Mouse (Mus musculus) intestine, embryonic 14.5 days (tissue): ENCODE measurements around the gene Ly6g5b. TPM values are rescaled to one million over a fixed set of nuclear protein-coding genes. Genes with fewer than 3 reads are reported as not detected.

Source experiments
- ATAC-seq: fragments of 200-750 bp; cut with Nextera tagmentation; replicated peaks from 2 replicates; pipeline ENCODE4 v1.8.0; 2017; ENCODE audit warnings: low read depth, moderate number of reproducible peaks, moderate TSS enrichment, moderate library complexity; ENCODE audit not compliant: low FRiP score, low TSS enrichment
- DNase-seq: peaks from one replicate; pipeline ENCODE4 v3.0.0-alpha.2; 2018; ENCODE audit warnings: low spot score
- H3K27ac ChIP-seq: fragments of 300-500 bp; sonication (generic); 2 replicates; pipeline ENCODE4 v1.5.1; 2014; ENCODE audit warnings: low read depth, mild to moderate bottlenecking, control low read depth
- H3K27me3 ChIP-seq: fragments of 300-500 bp; sonication (generic); replicated peaks from 2 replicates; pipeline ENCODE4 v1.6.1; 2014; ENCODE audit warnings: low read length, control low read depth; ENCODE audit not compliant: control insufficient read depth, insufficient read depth
- H3K36me3 ChIP-seq: fragments of 300-500 bp; sonication (generic); 2 replicates; pipeline ENCODE4 v1.6.1; 2014; ENCODE audit warnings: low read length, control low read depth; ENCODE audit not compliant: control insufficient read depth, insufficient read depth
- H3K4me1 ChIP-seq: fragments of 300-500 bp; sonication (generic); replicated peaks from 2 replicates; pipeline ENCODE4 v1.6.1; 2014; ENCODE audit warnings: low read length, control low read depth, mixed read lengths; ENCODE audit not compliant: control insufficient read depth, insufficient read depth
- H3K4me2 ChIP-seq: fragments of 300-500 bp; sonication (generic); 2 replicates; pipeline ENCODE4 v1.6.1; 2014; ENCODE audit warnings: low read length
- H3K4me3 ChIP-seq: fragments of 300-500 bp; sonication (generic); 2 replicates; pipeline ENCODE4 v1.5.1; 2014; ENCODE audit warnings: low read depth, low read length, control low read depth, mixed read lengths
- H3K9ac ChIP-seq: fragments of 300-500 bp; sonication (generic); 2 replicates; pipeline ENCODE4 v1.6.1; 2014; ENCODE audit warnings: mild to moderate bottlenecking, low read length
- H3K9me3 ChIP-seq: fragments of 300-500 bp; sonication (generic); 2 replicates; pipeline ENCODE4 v1.6.1; 2016; ENCODE audit warnings: low read length, control low read depth; ENCODE audit not compliant: control insufficient read depth
- WGBS: fragments of 180-500 bp; shearing (Covaris S2); extraction: QIAGEN DNeasy Blood & Tissue Kit; methylation state at CpG from one replicate; pipeline ENCODE4 v1.1.7; 2014; 5-methylcytosine and 5-hydroxymethylcytosine counted together
- polyA plus RNA-seq: library from polyadenylated mRNA; unstranded; fragments of >200 nt; fragmentation: Nextera tagmentation; extraction: Ambion mirVana; gene quantifications from 2 replicates; pipeline ENCODE4 v1.2.1, GENCODE M21; 2014

Ly6g5b gene
- polyA plus RNA-seq, 1 experiment from 2014 or later = 0.64 TPM

DNA sequence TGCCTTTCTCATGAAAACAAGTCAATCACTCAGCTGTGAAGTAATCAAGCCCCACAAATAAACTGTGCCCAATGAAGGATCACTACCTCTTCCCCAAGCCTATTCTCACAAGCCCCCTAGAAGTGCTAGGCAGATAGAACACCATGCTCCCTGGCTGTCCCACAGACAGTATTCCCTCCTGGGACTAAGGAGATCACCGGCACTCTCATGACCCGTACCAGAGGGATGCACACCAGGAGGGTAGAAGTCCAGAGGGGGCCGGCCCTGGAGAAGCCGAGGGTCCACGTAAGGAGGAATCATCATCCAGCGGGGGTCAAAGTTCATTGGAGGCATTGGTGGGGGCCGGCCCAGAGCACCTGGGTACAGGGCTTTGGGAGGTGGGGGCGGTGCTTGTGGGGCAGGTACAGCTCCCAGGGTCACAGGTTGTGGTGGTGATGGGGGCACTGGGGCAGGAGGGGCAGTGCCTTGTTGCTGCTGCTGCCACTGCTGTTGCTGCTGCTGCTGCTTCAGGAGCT lies 42.5 kb upstream of the Ly6g5b start:
- H3K9me3 ChIP-seq = no peaks in the 10 kb centered on the region
- no peak for ATAC-seq

DNA sequence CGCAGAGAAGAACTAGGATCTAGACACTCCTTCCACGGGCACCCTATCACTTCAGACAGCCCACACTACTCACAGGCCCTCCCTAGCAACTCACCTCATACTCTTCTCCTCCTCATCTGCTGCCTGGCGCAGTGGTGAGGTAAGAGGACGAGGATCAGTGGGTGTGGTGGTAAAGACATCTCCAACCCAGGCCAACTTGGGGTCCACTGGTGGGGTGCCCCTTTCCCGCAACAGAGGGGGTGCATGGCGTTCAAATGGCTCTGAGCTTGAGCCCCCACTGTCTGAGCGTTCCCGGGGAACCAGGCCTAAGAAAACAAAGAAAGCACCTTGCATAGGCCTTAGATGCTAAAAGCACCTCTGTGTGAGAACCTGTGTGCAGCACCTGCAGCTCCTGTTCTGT lies 42.0 kb upstream of the Ly6g5b start:
- Histone ChIP-seq H3K4me2 (no peak overlapping the region), H3K4me1 (no peaks in the 10 kb centered on the region), H3K27ac (no peak overlapping the region), H3K9me3 (no peaks in the 10 kb centered on the region), H3K27me3 (no peaks in the 10 kb centered on the region), H3K9ac (no peak overlapping the region), H3K4me3 (no peak overlapping the region), H3K36me3 (peaks cover 100% of the 10 kb centered on the region)
- DNase-seq (no peak), ATAC-seq (no peak)
- WGBS = 88% methylated on average over 8 of the region's 8 CpGs

More for the DNA sequence above, 42.5 kb upstream of the Ly6g5b start:
- H3K4me1 ChIP-seq = peaks cover 3% of the 10 kb centered on the region
- WGBS = 89% methylated on average over 8 of the region's 8 CpGs
- H3K9ac ChIP-seq = no peak overlapping the region
- no peak for DNase-seq
- no peak overlapping the region for H3K4me2 ChIP-seq
- no peak overlapping the region for H3K27ac ChIP-seq
- no peak overlapping the region for H3K4me3 ChIP-seq
- peaks cover 97% of the 10 kb centered on the region for H3K36me3 ChIP-seq
- no peaks in the 10 kb centered on the region for H3K27me3 ChIP-seq

DNA sequence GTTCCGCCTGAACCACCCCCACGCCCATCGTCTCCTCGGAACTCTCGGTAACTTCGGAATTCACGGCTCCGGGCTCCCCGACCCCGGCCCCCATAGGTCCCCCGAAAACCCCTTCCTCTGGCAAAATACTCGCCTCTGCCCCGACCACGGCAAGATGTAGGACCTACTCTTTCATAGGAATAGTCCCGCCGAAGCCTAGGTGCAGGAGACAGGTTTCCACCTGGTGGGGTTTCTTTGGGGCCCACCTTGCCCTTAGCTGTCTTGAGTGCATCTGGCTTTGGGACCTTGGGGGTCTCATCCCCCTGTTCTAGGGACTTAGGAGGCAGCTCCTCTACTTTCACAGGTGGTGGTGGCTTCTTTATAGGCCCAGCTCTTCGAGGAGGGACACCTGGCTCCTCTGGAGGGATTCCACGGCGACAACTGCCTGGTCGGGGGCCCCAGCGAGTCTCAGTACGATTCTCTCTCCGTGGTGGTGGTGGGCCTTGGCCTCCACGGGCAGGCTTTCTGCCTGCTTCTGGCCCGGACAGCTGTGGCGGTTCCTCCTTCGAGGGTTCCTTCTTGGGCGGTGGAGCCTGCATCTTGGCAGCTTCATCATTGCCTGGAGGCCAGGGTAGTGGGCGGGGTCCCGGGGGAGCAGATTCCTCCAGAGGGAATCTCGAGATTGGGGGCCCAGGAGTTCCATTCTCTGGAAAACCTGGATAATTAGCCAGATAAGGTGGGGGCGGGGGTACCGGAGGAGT lies 41.4 kb upstream of the Ly6g5b start:
- Histone ChIP-seq H3K27me3 (no peaks in the 10 kb centered on the region), H3K36me3 (peaks cover 100% of the 10 kb centered on the region), H3K4me2 (no peak overlapping the region), H3K4me1 (no peaks in the 10 kb centered on the region), H3K9ac (no peak overlapping the region), H3K27ac (no peak overlapping the region), H3K9me3 (no peaks in the 10 kb centered on the region), H3K4me3 (no peak overlapping the region)
- no peak for ATAC-seq
- WGBS = 90% methylated on average over 33 of the region's 33 CpGs
- DNase-seq = no peak

DNA sequence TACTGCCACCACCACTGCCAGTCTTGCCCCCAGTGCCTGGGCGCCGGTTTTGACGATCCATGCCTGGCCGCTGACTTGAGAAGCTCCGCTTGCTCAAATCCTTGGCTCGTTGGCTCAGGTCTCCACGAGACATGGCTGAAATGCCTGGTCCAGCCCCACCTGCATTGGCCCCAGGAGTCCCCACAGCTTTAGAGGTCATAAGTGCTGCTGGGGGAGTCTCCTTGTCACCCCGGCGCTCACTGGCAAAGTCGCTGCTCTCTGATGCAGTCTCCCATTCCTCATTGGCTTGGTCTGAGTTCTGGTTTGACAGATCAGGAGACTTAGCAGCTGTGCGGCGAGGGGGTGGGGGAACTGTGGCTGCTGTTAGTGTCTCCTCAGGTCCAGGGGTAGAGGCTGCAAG lies 40.2 kb upstream of the Ly6g5b start:
- ATAC-seq = no peak
- 92% methylated on average over 12 of the region's 12 CpGs for WGBS

DNA sequence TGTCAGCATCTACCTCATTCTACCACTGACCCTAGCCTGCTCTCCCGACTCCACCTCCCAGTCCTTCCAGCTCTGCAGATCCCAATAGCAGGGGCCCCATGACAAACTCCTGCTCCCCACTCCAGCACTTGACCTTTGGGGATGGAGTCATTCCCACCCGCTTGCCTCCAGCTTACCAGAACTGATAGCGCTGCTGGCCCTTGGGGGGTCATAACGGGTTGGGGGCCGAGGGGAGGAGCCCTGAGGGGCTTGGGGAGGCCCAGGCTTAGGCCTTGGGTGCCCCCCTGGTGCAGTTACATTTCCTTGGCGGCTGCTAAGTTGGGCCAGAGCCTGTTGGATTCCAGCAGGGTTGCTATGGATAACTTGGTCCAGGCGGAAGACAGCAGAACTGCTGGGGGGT lies 39.4 kb upstream of the Ly6g5b start:
- DNase-seq = no peak
- Histone ChIP-seq H3K27ac (no peak overlapping the region), H3K27me3 (no peaks in the 10 kb centered on the region), H3K4me2 (no peak overlapping the region), H3K4me3 (no peak overlapping the region), H3K9ac (no peak overlapping the region), H3K9me3 (no peaks in the 10 kb centered on the region), H3K36me3 (peaks cover 99% of the 10 kb centered on the region), H3K4me1 (no peaks in the 10 kb centered on the region)
- ATAC-seq = no peak
- WGBS = 86% methylated on average over 7 of the region's 7 CpGs

More for the DNA sequence above, 40.2 kb upstream of the Ly6g5b start:
- H3K36me3 ChIP-seq = peaks cover 99% of the 10 kb centered on the region
- no peak overlapping the region for H3K27ac ChIP-seq
- H3K27me3 ChIP-seq = no peaks in the 10 kb centered on the region
- DNase-seq = no peak
- H3K4me1 ChIP-seq = no peaks in the 10 kb centered on the region
- no peak overlapping the region for H3K4me3 ChIP-seq
- no peak overlapping the region for H3K4me2 ChIP-seq
- no peak overlapping the region for H3K9ac ChIP-seq
- no peaks in the 10 kb centered on the region for H3K9me3 ChIP-seq

DNA sequence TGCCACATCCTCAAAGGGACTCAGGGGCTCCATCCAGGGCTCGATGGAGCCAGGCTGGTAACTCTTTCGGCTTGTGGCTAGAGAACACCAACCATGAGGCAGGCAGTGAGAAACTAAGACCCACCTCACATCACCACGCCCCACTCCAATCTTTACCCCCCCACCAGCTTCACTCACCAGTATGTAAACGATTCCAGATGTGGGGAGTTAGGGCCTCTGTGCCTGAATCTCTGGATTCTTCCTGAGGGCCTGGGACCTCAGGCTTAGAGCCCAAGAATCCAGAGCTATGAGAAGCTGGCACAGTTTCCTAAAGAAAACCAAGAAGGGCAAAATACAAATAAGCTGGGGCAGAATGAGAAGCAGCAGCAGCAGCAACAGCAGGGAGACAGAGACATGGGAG lies 38.7 kb upstream of the Ly6g5b start:
- ATAC-seq (no peak), DNase-seq (no peak)
- H3K27ac ChIP-seq = no peak overlapping the region
- H3K9ac ChIP-seq = no peak overlapping the region
- WGBS = 84% methylated on average over 4 of the region's 4 CpGs
- no peaks in the 10 kb centered on the region for H3K27me3 ChIP-seq
- H3K9me3 ChIP-seq = no peaks in the 10 kb centered on the region
- H3K4me3 ChIP-seq = no peak overlapping the region
- peaks cover 99% of the 10 kb centered on the region for H3K36me3 ChIP-seq
- no peaks in the 10 kb centered on the region for H3K4me1 ChIP-seq
- H3K4me2 ChIP-seq = no peak overlapping the region

DNA sequence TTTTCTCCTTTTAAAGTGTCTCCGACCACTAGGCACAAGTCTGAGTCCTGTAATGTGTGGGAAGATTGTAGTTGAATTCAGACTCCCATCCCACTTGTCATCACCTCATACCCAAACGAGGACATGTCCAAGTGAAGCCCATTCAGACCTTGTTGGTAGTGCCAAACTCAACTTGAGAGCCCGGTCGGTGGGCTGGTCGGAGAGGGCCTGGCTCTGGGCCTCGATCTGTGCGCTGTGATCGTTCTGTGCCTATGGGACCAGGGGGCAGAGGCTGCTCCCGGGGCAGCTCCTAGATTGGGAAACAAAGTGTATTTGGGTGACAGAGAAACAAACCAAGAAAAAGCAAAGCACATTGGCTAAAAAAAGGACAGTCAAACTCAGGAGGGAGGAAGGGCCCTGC lies 37.8 kb upstream of the Ly6g5b start:
- Histone ChIP-seq H3K9me3 (no peaks in the 10 kb centered on the region), H3K4me3 (no peak overlapping the region), H3K36me3 (peaks cover 98% of the 10 kb centered on the region), H3K27me3 (no peaks in the 10 kb centered on the region), H3K4me1 (no peaks in the 10 kb centered on the region), H3K9ac (no peak overlapping the region), H3K27ac (no peak overlapping the region), H3K4me2 (no peak overlapping the region)
- DNase-seq (no peak), ATAC-seq (no peak)
- WGBS = 91% methylated on average over 9 of the region's 9 CpGs

DNA sequence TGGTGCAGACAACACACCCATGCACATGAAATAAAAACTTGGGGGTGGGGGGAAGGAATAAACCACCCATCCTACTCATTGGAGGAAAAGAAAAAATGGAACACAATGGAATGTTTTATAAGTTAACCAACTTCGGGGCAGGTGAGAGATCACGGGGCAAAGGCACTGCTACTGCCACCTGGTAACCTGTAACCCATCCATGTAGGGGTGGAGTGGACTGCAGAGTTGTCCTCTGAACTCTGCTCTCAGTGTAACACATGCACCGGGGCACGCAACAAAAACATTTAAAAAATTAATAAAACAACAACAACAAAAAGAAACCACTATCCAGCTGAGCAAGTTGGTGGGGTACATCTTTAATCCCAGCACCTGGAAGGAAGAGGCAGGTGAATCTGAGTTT lies 36.9 kb upstream of the Ly6g5b start:
- no peak overlapping the region for H3K9ac ChIP-seq
- no peak overlapping the region for H3K27ac ChIP-seq
- H3K4me3 ChIP-seq = no peak overlapping the region
- H3K27me3 ChIP-seq = no peaks in the 10 kb centered on the region
- H3K36me3 ChIP-seq = peaks cover 96% of the 10 kb centered on the region
- H3K4me1 ChIP-seq = no peaks in the 10 kb centered on the region
- WGBS = 90% methylated on average over 4 of the region's 4 CpGs
- no peak for DNase-seq
- no peak for ATAC-seq
- H3K9me3 ChIP-seq = no peaks in the 10 kb centered on the region
- no peak overlapping the region for H3K4me2 ChIP-seq
